Mouse (Mus musculus) kidney, embryonic 14.5 days (tissue): ENCODE results near the gene Gm5447. TPM values are rescaled to one million over a fixed set of nuclear protein-coding genes. Genes with fewer than 3 reads are reported as not detected.

Experiments
- ATAC-seq: fragments of 200-750 bp; cut with Nextera tagmentation; 2 replicates; pipeline ENCODE4 v1.8.0; 2017; ENCODE audit warnings: moderate number of reproducible peaks, mild to moderate bottlenecking, moderate TSS enrichment, moderate library complexity; ENCODE audit not compliant: low FRiP score, low TSS enrichment
- H3K27ac ChIP-seq: fragments of 300-500 bp; sonication (generic); 2 replicates; pipeline ENCODE4 v1.5.1; 2014; ENCODE audit warnings: low read depth, mild to moderate bottlenecking, low read length, moderate library complexity, mixed read lengths
- H3K27me3 ChIP-seq: fragments of 300-500 bp; sonication (generic); 2 replicates; pipeline ENCODE4 v1.6.1; 2014; ENCODE audit warnings: mild to moderate bottlenecking, low read length; ENCODE audit not compliant: control insufficient read depth, insufficient read depth
- H3K36me3 ChIP-seq: fragments of 300-500 bp; sonication (generic); 2 replicates; pipeline ENCODE4 v1.6.1; 2014; ENCODE audit warnings: low read length, mixed read lengths; ENCODE audit not compliant: control insufficient read depth, insufficient read depth
- H3K4me1 ChIP-seq: fragments of 300-500 bp; sonication (generic); 2 replicates; pipeline ENCODE4 v1.6.1; 2014; ENCODE audit warnings: low read length, mixed read lengths; ENCODE audit not compliant: control insufficient read depth, insufficient read depth
- H3K4me2 ChIP-seq: fragments of 300-500 bp; sonication (generic); replicated peaks from 2 replicates; pipeline ENCODE4 v1.6.1; 2014; ENCODE audit warnings: low read depth, mild to moderate bottlenecking, low read length
- H3K4me3 ChIP-seq: fragments of 300-500 bp; sonication (generic); 2 replicates; pipeline ENCODE4 v1.5.1; 2014; ENCODE audit warnings: mild to moderate bottlenecking, low read length
- H3K9ac ChIP-seq: fragments of 300-500 bp; sonication (generic); 2 replicates; pipeline ENCODE4 v1.6.1; 2014; ENCODE audit warnings: low read depth, mild to moderate bottlenecking, low read length, moderate library complexity
- H3K9me3 ChIP-seq: fragments of 300-500 bp; sonication (generic); 2 replicates; pipeline ENCODE4 v1.6.1; 2016; ENCODE audit warnings: low read length; ENCODE audit not compliant: control insufficient read depth
- WGBS: fragments of 180-500 bp; shearing (Covaris S2); extraction: QIAGEN DNeasy Blood & Tissue Kit; methylation state at CpG from one replicate; pipeline ENCODE4 v1.1.7; 2014; 5-methylcytosine and 5-hydroxymethylcytosine counted together
- polyA plus RNA-seq: library from polyadenylated mRNA; unstranded; fragments of >200 nt; fragmentation: Nextera tagmentation; extraction: Ambion mirVana; gene quantifications from 2 replicates; pipeline ENCODE4 v1.2.1, GENCODE M21; 2014

Gm5447 gene
- polyA plus RNA-seq, 1 experiment from 2014 or later, result 0.15 TPM

- H3K27me3 ChIP-seq, result no peaks in the 10 kb centered on the region
- no peak overlapping the region for H3K9ac ChIP-seq
- ATAC-seq, result no peak
- H3K9me3 ChIP-seq, result no peaks in the 10 kb centered on the region
- H3K4me3 ChIP-seq, result no peak overlapping the region
- no peaks in the 10 kb centered on the region for H3K36me3 ChIP-seq
- no peak overlapping the region for H3K27ac ChIP-seq
- 63% methylated on average over 3 of the region's 3 CpGs for WGBS
- no peak overlapping the region for H3K4me2 ChIP-seq
- no peaks in the 10 kb centered on the region; the same call in 1 of the 2 replicates for H3K4me1 ChIP-seq
Observed at GRCm38 (mm10) chr13:31023664-31024063, 49.7 kb downstream of the Gm5447 start.

Other genes starting within 250 kb of the Gm5447 start
- 0.19 and 0.27 TPM in 2 replicates for gene Irf4, start 225.0 kb upstream of the Gm5447 start, polyA plus RNA-seq
- gene Hus1b, start 26.4 kb upstream of the Gm5447 start, polyA plus RNA-seq, result 0.16 and 0.42 TPM in 2 replicates
- 18.6 and 33.2 TPM in 2 replicates for gene Exoc2, start 111 bp upstream of the Gm5447 start, polyA plus RNA-seq